Mouse (Mus musculus): ENCODE measurements around the gene Olfr73. TPM values are rescaled to one million over a fixed set of nuclear protein-coding genes. Genes with fewer than 3 reads are reported as not detected.
"Not testable (repeated sequence)": the region's sequence is repeated elsewhere in the genome, so short reads cannot be mapped to it uniquely, and the experiment has no call there.

Olfr73 gene
- polyA plus RNA-seq (2015; fragmentation: Nextera tagmentation; extraction: Ambion mirVana) = not detected in 2 replicates

GRCm38 (mm10) chr2:88037599-88037998 lies at the start of gene Olfr73:
Olfr73 (minus strand) TSS chr2:88037699.
- no peaks in the 10 kb centered on the region for H3K27me3 ChIP-seq
- no peaks in the 10 kb centered on the region for H3K4me1 ChIP-seq
- no peak within 1 kb of the TSS for H3K27ac ChIP-seq (replicated peaks)
- H3K9me3 ChIP-seq = no peaks in the 10 kb centered on the region
- ATAC-seq (replicated peaks) = no peak
- no peak within 1 kb of the TSS for H3K4me3 ChIP-seq
- H3K9ac ChIP-seq (replicated peaks) = no peak within 1 kb of the TSS
- H3K4me2 ChIP-seq (replicated peaks) = no peak within 1 kb of the TSS
- no peaks in the 10 kb centered on the region for H3K36me3 ChIP-seq

- H3K9me3 ChIP-seq = no peaks in the 10 kb centered on the region
These were observed 34.2 kb upstream of the Olfr73 start, which contains the start of gene Olfr1163 for GRCm38 (mm10) chr2:88071730-88072129. Olfr1163 (minus strand) TSS chr2:88071830.

GRCm38 (mm10) chr2:88063587-88063986 lies 26.1 kb upstream of the Olfr73 start:
- ATAC-seq (replicated peaks) = no peak
- Histone ChIP-seq H3K27me3 (no peaks in the 10 kb centered on the region), H3K9ac (replicated peaks) (no peak overlapping the region), H3K36me3 (no peaks in the 10 kb centered on the region), H3K4me1 (no peaks in the 10 kb centered on the region), H3K9me3 (no peaks in the 10 kb centered on the region), H3K4me3 (no peak overlapping the region), H3K27ac (replicated peaks) (no peak overlapping the region), H3K4me2 (replicated peaks) (no peak overlapping the region)
- WGBS = 87% methylated on average over 2 of the region's 2 CpGs

More at GRCm38 (mm10) chr2:88071730-88072129, 34.2 kb upstream of the Olfr73 start, which contains the start of gene Olfr1163:
- Histone ChIP-seq H3K27ac (replicated peaks) (no peak within 1 kb of the TSS), H3K4me3 (no peak within 1 kb of the TSS), H3K4me2 (replicated peaks) (no peak within 1 kb of the TSS), H3K27me3 (no peaks in the 10 kb centered on the region), H3K36me3 (no peaks in the 10 kb centered on the region), H3K9ac (replicated peaks) (no peak within 1 kb of the TSS), H3K4me1 (no peaks in the 10 kb centered on the region)
- no peak for ATAC-seq (replicated peaks)

GRCm38 (mm10) chr2:88051029-88051428 lies 13.5 kb upstream of the Olfr73 start, which contains the start of gene Olfr1162:
Olfr1162 (minus strand) TSS chr2:88051129.
- H3K9me3 ChIP-seq = no peaks in the 10 kb centered on the region
- no peak within 1 kb of the TSS for H3K27ac ChIP-seq (replicated peaks)
- H3K4me2 ChIP-seq (replicated peaks) = no peak within 1 kb of the TSS
- H3K4me3 ChIP-seq = no peak within 1 kb of the TSS
- H3K4me1 ChIP-seq = no peaks in the 10 kb centered on the region
- no peak within 1 kb of the TSS for H3K9ac ChIP-seq (replicated peaks)
- WGBS = 80% methylated on average over 1 of the region's 1 CpGs
- H3K27me3 ChIP-seq = no peaks in the 10 kb centered on the region
- ATAC-seq (replicated peaks) = no peak
- no peaks in the 10 kb centered on the region for H3K36me3 ChIP-seq

GRCm38 (mm10) chr2:88022474-88022873 lies 15.0 kb downstream of the Olfr73 start, which contains the start of gene Olfr1161:
Olfr1161 (plus strand) TSS chr2:88022774.
- WGBS = 84% methylated on average over 1 of the region's 1 CpGs
- not testable (repeated sequence) for H3K4me2 ChIP-seq (replicated peaks); H3K4me3 ChIP-seq

GRCm38 (mm10) chr2:88007515-88008318 lies 29.8 kb downstream of the Olfr73 start, which contains the start of gene Olfr1160:
Olfr1160 (minus strand) TSS chr2:88008268.
- Histone ChIP-seq H3K36me3 (no peaks in the 10 kb centered on the region), H3K27ac (replicated peaks) (no peak within 1 kb of the TSS), H3K9ac (replicated peaks) (no peak within 1 kb of the TSS), H3K27me3 (no peaks in the 10 kb centered on the region), H3K9me3 (no peaks in the 10 kb centered on the region), H3K4me1 (no peaks in the 10 kb centered on the region), H3K4me3 (no peak within 1 kb of the TSS), H3K4me2 (replicated peaks) (no peak within 1 kb of the TSS)
- no peak for ATAC-seq (replicated peaks)

More at GRCm38 (mm10) chr2:88022474-88022873, 15.0 kb downstream of the Olfr73 start, which contains the start of gene Olfr1161:
- H3K27ac ChIP-seq (replicated peaks); H3K9me3 ChIP-seq; ATAC-seq (replicated peaks); H3K36me3 ChIP-seq; H3K4me1 ChIP-seq; H3K27me3 ChIP-seq; H3K9ac ChIP-seq (replicated peaks): not testable (repeated sequence)

GRCm38 (mm10) chr2:87989813-87990212 lies 47.7 kb downstream of the Olfr73 start, which contains the start of gene Olfr1158:
Olfr1158 (plus strand) TSS chr2:87990113.
- Histone ChIP-seq H3K9me3 (no peaks in the 10 kb centered on the region), H3K4me1 (no peaks in the 10 kb centered on the region), H3K36me3 (no peaks in the 10 kb centered on the region), H3K27me3 (no peaks in the 10 kb centered on the region), H3K4me3 (no peak within 1 kb of the TSS), H3K27ac (replicated peaks) (no peak within 1 kb of the TSS), H3K4me2 (replicated peaks) (no peak within 1 kb of the TSS), H3K9ac (replicated peaks) (no peak within 1 kb of the TSS)
- ATAC-seq (replicated peaks) = no peak

Other genes starting within 250 kb of the Olfr73 start
- not detected in 2 replicates for gene Olfr1143, start 237.1 kb downstream of the Olfr73 start, polyA plus RNA-seq (2015; fragmentation: Nextera tagmentation; extraction: Ambion mirVana)
- gene Olfr1145, start 227.9 kb downstream of the Olfr73 start, polyA plus RNA-seq (2015; fragmentation: Nextera tagmentation; extraction: Ambion mirVana) = not detected in 2 replicates
- gene Olfr1148, start 207.2 kb downstream of the Olfr73 start, polyA plus RNA-seq (2015; fragmentation: Nextera tagmentation; extraction: Ambion mirVana) = not detected in 2 replicates
- gene Olfr1150-ps1, start 193.7 kb downstream of the Olfr73 start, polyA plus RNA-seq (2015; fragmentation: Nextera tagmentation; extraction: Ambion mirVana) = not detected in 2 replicates
- gene Olfr1151, start 181.8 kb downstream of the Olfr73 start, polyA plus RNA-seq (2015; fragmentation: Nextera tagmentation; extraction: Ambion mirVana) = not detected in 2 replicates
- gene Olfr1152, start 171.2 kb downstream of the Olfr73 start, polyA plus RNA-seq (2015; fragmentation: Nextera tagmentation; extraction: Ambion mirVana) = not detected in 2 replicates
- not detected in 2 replicates for gene Olfr1153, start 142.7 kb downstream of the Olfr73 start, polyA plus RNA-seq (2015; fragmentation: Nextera tagmentation; extraction: Ambion mirVana)
- not detected in 2 replicates for gene Olfr1154, start 132.5 kb downstream of the Olfr73 start, polyA plus RNA-seq (2015; fragmentation: Nextera tagmentation; extraction: Ambion mirVana)
- not detected in 2 replicates for gene Olfr1155, start 92.6 kb downstream of the Olfr73 start, polyA plus RNA-seq (2015; fragmentation: Nextera tagmentation; extraction: Ambion mirVana)
- gene Olfr1156, start 84.6 kb downstream of the Olfr73 start, polyA plus RNA-seq (2015; fragmentation: Nextera tagmentation; extraction: Ambion mirVana) = not detected in 2 replicates
- gene Olfr1157, start 69.4 kb downstream of the Olfr73 start, polyA plus RNA-seq (2015; fragmentation: Nextera tagmentation; extraction: Ambion mirVana) = not detected in 2 replicates
- not detected in 2 replicates for gene Olfr74, start 63.0 kb downstream of the Olfr73 start, polyA plus RNA-seq (2015; fragmentation: Nextera tagmentation; extraction: Ambion mirVana)
- gene Olfr1158, start 47.6 kb downstream of the Olfr73 start, polyA plus RNA-seq (2015; fragmentation: Nextera tagmentation; extraction: Ambion mirVana) = not detected in 2 replicates
- not detected in 2 replicates for gene Olfr1160, start 29.4 kb downstream of the Olfr73 start, polyA plus RNA-seq (2015; fragmentation: Nextera tagmentation; extraction: Ambion mirVana)
- gene Olfr1161, start 14.9 kb downstream of the Olfr73 start, polyA plus RNA-seq (2015; fragmentation: Nextera tagmentation; extraction: Ambion mirVana) = not detected in 2 replicates
- not detected in 2 replicates for gene Olfr1162, start 13.4 kb upstream of the Olfr73 start, polyA plus RNA-seq (2015; fragmentation: Nextera tagmentation; extraction: Ambion mirVana)
- not detected in 2 replicates for gene Olfr1163, start 34.1 kb upstream of the Olfr73 start, polyA plus RNA-seq (2015; fragmentation: Nextera tagmentation; extraction: Ambion mirVana)
- not detected in 2 replicates for gene Olfr1164, start 56.3 kb upstream of the Olfr73 start, polyA plus RNA-seq (2015; fragmentation: Nextera tagmentation; extraction: Ambion mirVana)
- not detected in 2 replicates for gene Olfr1166, start 90.6 kb upstream of the Olfr73 start, polyA plus RNA-seq (2015; fragmentation: Nextera tagmentation; extraction: Ambion mirVana)
- gene Olfr1167, start 117.5 kb upstream of the Olfr73 start, polyA plus RNA-seq (2015; fragmentation: Nextera tagmentation; extraction: Ambion mirVana) = not detected in 2 replicates
- not detected in 2 replicates for gene Olfr1168, start 144.2 kb upstream of the Olfr73 start, polyA plus RNA-seq (2015; fragmentation: Nextera tagmentation; extraction: Ambion mirVana)
- not detected in 2 replicates for gene Olfr1170, start 190.6 kb upstream of the Olfr73 start, polyA plus RNA-seq (2015; fragmentation: Nextera tagmentation; extraction: Ambion mirVana)
- not detected in 2 replicates for gene Olfr1173, start 242.2 kb upstream of the Olfr73 start, polyA plus RNA-seq (2015; fragmentation: Nextera tagmentation; extraction: Ambion mirVana)

All from forebrain, embryonic 15.5 days (tissue).